Mouse (Mus musculus): Measurements from ENCODE around the gene Gm765. TPM values are rescaled to one million over a fixed set of nuclear protein-coding genes. Genes with fewer than 3 reads are reported as not detected.

The Gm765 gene
- polyA plus RNA-seq, 1 experiment from 2014 or later = 0.08 TPM

DNA sequence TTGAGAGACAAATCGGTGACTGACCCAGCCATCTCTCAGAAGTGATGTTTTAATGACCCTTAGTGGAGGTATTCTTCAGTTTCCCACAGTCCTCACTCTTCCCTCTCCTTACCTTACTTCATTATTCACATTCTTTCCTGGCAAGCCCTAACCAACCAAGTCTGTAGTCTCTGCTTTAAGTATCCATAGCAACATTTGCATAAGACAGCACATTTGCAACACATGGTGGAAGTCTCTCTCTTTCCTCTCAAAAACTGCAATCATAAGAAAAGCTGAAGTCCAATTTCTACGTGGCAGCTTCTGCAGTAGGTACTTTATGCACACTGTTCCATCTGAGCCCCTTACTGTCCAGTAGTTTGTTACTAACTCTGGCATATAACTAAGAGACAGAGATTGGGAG, 96.1 kb downstream of the Gm765 start:
- H3K27me3 ChIP-seq (ENCODE audit: control insufficient read depth, insufficient read depth, low read length) = no peaks in the 10 kb centered on the region
- no peak for ATAC-seq (ENCODE audit: low read depth)
- 83% methylated on average over 2 of the region's 2 CpGs for WGBS
- H3K36me3 ChIP-seq (ENCODE audit: control insufficient read depth, insufficient read depth, low read length) = no peaks in the 10 kb centered on the region
- no peak overlapping the region for H3K4me2 ChIP-seq (ENCODE audit: low read depth, low read length)
- no peak overlapping the region for H3K27ac ChIP-seq (ENCODE audit: low read depth, low read length)
- H3K9ac ChIP-seq (replicated peaks; ENCODE audit: low read depth, low read length) = no peak overlapping the region
- no peak overlapping the region for H3K4me3 ChIP-seq (ENCODE audit: low read depth, low read length)
- H3K4me1 ChIP-seq (ENCODE audit: control insufficient read depth, insufficient read depth, low read length) = 0 out of 2 replicates have a peak, but pooled peaks cover 4% of the 10 kb centered on the region
- no peaks in the 10 kb centered on the region for H3K9me3 ChIP-seq (ENCODE audit: control insufficient read depth, low read length)

DNA sequence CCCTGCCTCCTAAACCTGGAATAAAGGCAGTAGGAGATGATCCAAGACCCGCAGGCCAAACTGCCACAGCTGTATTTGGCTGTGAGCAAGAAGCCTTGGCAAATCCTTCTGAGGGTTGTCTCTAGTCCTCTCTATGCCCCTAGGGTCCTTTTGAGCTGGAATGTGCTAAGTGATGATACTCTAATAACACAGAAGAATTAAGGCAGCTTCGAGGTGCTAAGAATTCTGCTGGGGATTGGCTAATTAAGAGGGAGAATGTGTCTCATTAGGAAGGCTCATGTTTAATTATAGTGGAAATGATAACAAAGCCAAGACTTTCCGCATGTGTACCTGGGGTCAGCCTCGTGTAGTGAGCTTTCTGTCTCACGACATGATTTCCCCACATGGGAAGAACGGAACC, 99.4 kb downstream of the Gm765 start:
- Histone ChIP-seq H3K9me3 (ENCODE audit: control insufficient read depth, low read length) (no peaks in the 10 kb centered on the region), H3K27me3 (ENCODE audit: control insufficient read depth, insufficient read depth, low read length) (no peaks in the 10 kb centered on the region), H3K36me3 (ENCODE audit: control insufficient read depth, insufficient read depth, low read length) (no peaks in the 10 kb centered on the region), H3K4me3 (ENCODE audit: low read depth, low read length) (no peak overlapping the region), H3K4me1 (ENCODE audit: control insufficient read depth, insufficient read depth, low read length) (0 out of 2 replicates have a peak, but pooled peaks cover 4% of the 10 kb centered on the region), H3K9ac (replicated peaks; ENCODE audit: low read depth, low read length) (no peak overlapping the region), H3K27ac (ENCODE audit: low read depth, low read length) (no peak overlapping the region), H3K4me2 (ENCODE audit: low read depth, low read length) (no peak overlapping the region)
- no peak for ATAC-seq (ENCODE audit: low read depth)
- WGBS = 47% methylated on average over 6 of the region's 6 CpGs

DNA sequence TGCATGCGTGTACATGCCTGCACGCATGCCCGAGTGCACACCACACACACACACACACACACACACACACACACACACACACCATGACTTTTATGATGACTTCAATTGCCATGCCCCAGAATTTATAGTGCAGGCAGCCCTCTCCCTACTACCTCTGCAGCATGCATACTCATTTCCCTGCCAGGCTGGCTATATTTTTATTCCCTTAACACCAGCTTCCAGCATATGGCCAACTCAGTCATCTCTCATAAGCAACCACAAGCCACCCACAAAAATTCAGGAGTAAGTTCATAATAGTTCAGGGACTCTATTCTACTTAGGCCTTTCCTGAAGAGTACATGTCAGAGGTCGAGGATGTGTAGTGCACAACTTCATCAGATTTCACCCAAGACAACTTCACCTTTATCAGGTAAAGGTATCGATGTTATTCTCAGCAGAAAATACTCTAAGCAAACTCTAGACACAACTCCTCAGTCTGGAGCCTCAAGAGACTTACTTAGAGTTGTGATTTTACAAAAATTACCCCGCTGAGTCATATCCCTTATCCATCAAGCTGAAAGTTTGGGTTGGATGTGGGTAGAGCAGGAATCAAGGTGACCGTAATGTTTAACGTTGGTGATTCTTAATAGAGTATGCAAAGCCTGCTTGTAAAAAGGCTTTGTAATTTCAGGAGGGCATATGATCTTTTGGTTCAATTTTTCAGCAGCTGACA, 101.8 kb downstream of the Gm765 start:
- no peaks in the 10 kb centered on the region for H3K36me3 ChIP-seq (ENCODE audit: control insufficient read depth, insufficient read depth, low read length)
- no peak for ATAC-seq (ENCODE audit: low read depth)
- 0 out of 2 replicates have a peak, but pooled peaks cover 4% of the 10 kb centered on the region for H3K4me1 ChIP-seq (ENCODE audit: control insufficient read depth, insufficient read depth, low read length)
- no peak overlapping the region for H3K9ac ChIP-seq (replicated peaks; ENCODE audit: low read depth, low read length)
- no peak overlapping the region for H3K4me2 ChIP-seq (ENCODE audit: low read depth, low read length)
- H3K9me3 ChIP-seq (ENCODE audit: control insufficient read depth, low read length) = no peaks in the 10 kb centered on the region
- no peak overlapping the region for H3K27ac ChIP-seq (ENCODE audit: low read depth, low read length)
- 85% methylated on average over 8 of the region's 8 CpGs for WGBS
- H3K27me3 ChIP-seq (ENCODE audit: control insufficient read depth, insufficient read depth, low read length) = no peaks in the 10 kb centered on the region
- H3K4me3 ChIP-seq (ENCODE audit: low read depth, low read length) = no peak overlapping the region

DNA sequence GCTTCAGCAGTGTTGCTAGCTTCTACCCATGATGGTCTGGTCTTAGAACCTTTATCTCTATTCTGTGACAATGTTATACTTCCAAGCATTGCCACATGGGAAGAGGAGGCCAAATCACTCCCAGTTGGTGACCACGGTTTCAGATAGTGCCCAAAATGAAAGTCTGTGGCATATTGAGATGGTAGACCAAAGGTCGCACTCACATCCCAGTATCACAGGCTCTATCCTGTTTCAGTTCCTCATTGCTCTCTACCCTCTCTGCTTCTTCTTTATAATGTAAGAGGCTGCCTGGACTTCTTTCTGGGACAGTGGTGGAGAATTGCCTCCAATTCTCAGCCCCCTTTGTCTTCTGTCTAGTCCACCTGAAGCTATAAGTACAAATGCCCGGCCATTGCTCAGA, 108.5 kb downstream of the Gm765 start:
- no peak overlapping the region for H3K9ac ChIP-seq (replicated peaks; ENCODE audit: low read depth, low read length)
- H3K27ac ChIP-seq (ENCODE audit: low read depth, low read length) = no peak overlapping the region
- ATAC-seq (ENCODE audit: low read depth) = no peak
- H3K36me3 ChIP-seq (ENCODE audit: control insufficient read depth, insufficient read depth, low read length) = no peaks in the 10 kb centered on the region
- H3K27me3 ChIP-seq (ENCODE audit: control insufficient read depth, insufficient read depth, low read length) = no peaks in the 10 kb centered on the region
- no peak overlapping the region for H3K4me2 ChIP-seq (ENCODE audit: low read depth, low read length)
- no peaks in the 10 kb centered on the region for H3K4me1 ChIP-seq (ENCODE audit: control insufficient read depth, insufficient read depth, low read length)
- no peak overlapping the region for H3K4me3 ChIP-seq (ENCODE audit: low read depth, low read length)
- no peaks in the 10 kb centered on the region for H3K9me3 ChIP-seq (ENCODE audit: control insufficient read depth, low read length)
- WGBS = 98% methylated on average over 3 of the region's 3 CpGs

DNA sequence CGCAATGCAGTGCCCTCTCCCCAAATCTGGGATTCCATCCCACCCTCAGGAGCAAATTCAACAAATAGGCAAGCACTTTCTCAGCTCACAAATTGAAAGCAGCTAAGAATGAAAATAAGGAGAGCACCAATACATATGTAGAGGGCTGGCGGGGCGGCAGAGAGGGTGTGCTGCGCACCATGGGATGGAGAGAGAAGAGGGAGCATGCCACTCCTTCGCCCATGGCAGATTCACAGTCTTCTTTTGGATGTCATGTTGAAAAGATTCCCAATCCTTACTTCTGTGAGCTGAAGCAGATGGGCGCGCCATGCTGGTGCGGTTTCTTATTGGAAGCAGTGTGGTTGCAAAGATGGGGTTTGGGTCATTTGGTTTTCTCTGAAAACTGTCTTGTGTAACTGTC, 118.6 kb downstream of the Gm765 start:
- Histone ChIP-seq H3K27me3 (ENCODE audit: control insufficient read depth, insufficient read depth, low read length) (no peaks in the 10 kb centered on the region), H3K4me3 (ENCODE audit: low read depth, low read length) (no peak overlapping the region), H3K9me3 (ENCODE audit: control insufficient read depth, low read length) (no peaks in the 10 kb centered on the region), H3K4me2 (ENCODE audit: low read depth, low read length) (no peak overlapping the region), H3K9ac (replicated peaks; ENCODE audit: low read depth, low read length) (no peak overlapping the region), H3K27ac (ENCODE audit: low read depth, low read length) (no peak overlapping the region), H3K36me3 (ENCODE audit: control insufficient read depth, insufficient read depth, low read length) (no peaks in the 10 kb centered on the region), H3K4me1 (ENCODE audit: control insufficient read depth, insufficient read depth, low read length) (no peaks in the 10 kb centered on the region)
- 95% methylated on average over 8 of the region's 8 CpGs for WGBS
- no peak for ATAC-seq (ENCODE audit: low read depth)

DNA sequence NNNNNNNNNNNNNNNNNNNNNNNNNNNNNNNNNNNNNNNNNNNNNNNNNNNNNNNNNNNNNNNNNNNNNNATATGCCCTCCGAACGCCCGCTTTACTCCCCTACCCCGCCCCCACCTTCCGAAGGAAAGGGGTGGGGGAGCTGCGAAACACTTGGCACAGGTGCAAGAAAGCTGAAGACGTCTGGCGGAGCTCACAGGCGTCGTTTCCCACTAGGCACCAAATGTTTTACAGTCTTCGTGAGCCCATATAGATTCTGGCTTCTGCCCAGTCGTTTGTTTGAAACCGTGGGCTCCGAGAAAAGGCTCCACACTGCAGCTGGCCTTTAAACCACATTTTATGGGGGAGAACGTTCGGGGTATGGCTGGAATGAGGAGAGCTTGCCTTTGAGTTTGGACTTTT, 120.6 kb downstream of the Gm765 start:
- Histone ChIP-seq H3K4me3 (ENCODE audit: low read depth, low read length) (no peak overlapping the region), H3K27ac (ENCODE audit: low read depth, low read length) (no peak overlapping the region), H3K4me1 (ENCODE audit: control insufficient read depth, insufficient read depth, low read length) (no peaks in the 10 kb centered on the region), H3K9me3 (ENCODE audit: control insufficient read depth, low read length) (no peaks in the 10 kb centered on the region), H3K9ac (replicated peaks; ENCODE audit: low read depth, low read length) (no peak overlapping the region), H3K36me3 (ENCODE audit: control insufficient read depth, insufficient read depth, low read length) (no peaks in the 10 kb centered on the region), H3K27me3 (ENCODE audit: control insufficient read depth, insufficient read depth, low read length) (no peaks in the 10 kb centered on the region), H3K4me2 (ENCODE audit: low read depth, low read length) (no peak overlapping the region)
- no peak for ATAC-seq (ENCODE audit: low read depth)
- WGBS = 62% methylated on average over 16 of the region's 16 CpGs

DNA sequence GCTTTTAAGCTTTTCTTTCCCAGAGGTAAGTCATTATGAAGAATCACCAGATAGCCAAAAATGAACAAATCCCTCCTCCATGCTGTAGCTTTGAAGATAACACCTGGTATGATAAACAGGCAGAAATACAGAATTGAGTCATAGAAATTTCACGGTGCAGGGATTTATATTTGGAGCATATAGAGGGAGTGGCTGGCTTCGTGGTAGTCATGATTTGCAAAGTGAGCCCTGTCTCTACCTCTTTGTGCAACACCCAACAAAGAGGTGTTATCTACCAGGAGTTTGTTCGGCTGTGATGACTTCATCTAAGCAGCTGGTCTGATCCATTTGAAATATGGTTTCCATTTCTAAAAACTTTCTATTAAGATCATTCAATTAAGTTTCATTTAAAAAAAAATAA, 130.3 kb downstream of the Gm765 start:
- no peak overlapping the region for H3K9ac ChIP-seq (replicated peaks; ENCODE audit: low read depth, low read length)
- H3K4me3 ChIP-seq (ENCODE audit: low read depth, low read length) = no peak overlapping the region
- no peaks in the 10 kb centered on the region for H3K36me3 ChIP-seq (ENCODE audit: control insufficient read depth, insufficient read depth, low read length)
- ATAC-seq (ENCODE audit: low read depth) = no peak
- H3K27me3 ChIP-seq (ENCODE audit: control insufficient read depth, insufficient read depth, low read length) = no peaks in the 10 kb centered on the region
- H3K9me3 ChIP-seq (ENCODE audit: control insufficient read depth, low read length) = no peaks in the 10 kb centered on the region
- H3K27ac ChIP-seq (ENCODE audit: low read depth, low read length) = no peak overlapping the region
- no peak overlapping the region for H3K4me2 ChIP-seq (ENCODE audit: low read depth, low read length)
- WGBS = 85% methylated on average over 3 of the region's 3 CpGs
- H3K4me1 ChIP-seq (ENCODE audit: control insufficient read depth, insufficient read depth, low read length) = no peaks in the 10 kb centered on the region

DNA sequence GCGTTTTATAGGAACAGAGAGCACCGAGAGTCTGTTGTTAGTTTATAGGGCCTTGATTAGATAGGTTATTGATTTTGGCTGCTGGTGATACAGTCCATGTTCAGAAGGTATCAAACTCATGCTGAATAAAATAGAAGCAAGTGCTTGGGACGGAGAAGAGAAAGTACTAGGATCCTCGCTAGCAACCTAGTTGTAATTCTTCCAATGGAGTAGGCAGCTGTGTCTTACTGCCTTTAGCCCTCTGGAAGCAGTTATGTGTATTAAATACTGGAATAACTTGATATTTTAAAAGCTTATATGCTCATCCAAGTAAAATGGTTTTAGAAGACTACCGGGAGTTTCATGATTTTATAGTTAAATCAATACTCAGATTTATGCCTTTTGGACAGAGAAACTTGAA, 132.3 kb downstream of the Gm765 start:
- H3K9me3 ChIP-seq (ENCODE audit: control insufficient read depth, low read length) = no peaks in the 10 kb centered on the region
- no peak for ATAC-seq (ENCODE audit: low read depth)
- no peak overlapping the region for H3K27ac ChIP-seq (ENCODE audit: low read depth, low read length)
- no peak overlapping the region for H3K9ac ChIP-seq (replicated peaks; ENCODE audit: low read depth, low read length)
- WGBS = 74% methylated on average over 5 of the region's 5 CpGs
- no peaks in the 10 kb centered on the region for H3K4me1 ChIP-seq (ENCODE audit: control insufficient read depth, insufficient read depth, low read length)
- H3K4me3 ChIP-seq (ENCODE audit: low read depth, low read length) = no peak overlapping the region
- no peak overlapping the region for H3K4me2 ChIP-seq (ENCODE audit: low read depth, low read length)
- H3K36me3 ChIP-seq (ENCODE audit: control insufficient read depth, insufficient read depth, low read length) = no peaks in the 10 kb centered on the region
- no peaks in the 10 kb centered on the region for H3K27me3 ChIP-seq (ENCODE audit: control insufficient read depth, insufficient read depth, low read length)

DNA sequence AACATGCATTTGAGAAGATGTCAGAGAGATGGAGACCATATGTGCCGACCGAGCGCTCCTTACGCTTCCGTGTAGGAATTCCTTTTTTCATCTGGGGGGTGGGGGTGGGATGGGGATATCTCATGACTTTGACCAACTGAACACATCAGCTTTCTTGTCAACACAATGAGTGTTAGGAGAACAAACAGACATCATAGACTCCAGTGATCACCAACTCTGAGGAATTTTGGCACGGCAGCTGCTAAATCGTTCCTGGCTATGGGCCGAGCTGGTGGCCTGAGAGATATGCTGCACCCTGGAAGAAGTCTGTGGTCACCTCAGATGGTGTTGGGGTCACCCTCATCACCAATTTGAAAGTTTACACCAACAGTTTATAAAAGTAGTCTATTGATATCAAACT, 134.5 kb downstream of the Gm765 start:
- Histone ChIP-seq H3K4me2 (ENCODE audit: low read depth, low read length) (no peak overlapping the region), H3K27ac (ENCODE audit: low read depth, low read length) (no peak overlapping the region), H3K9ac (replicated peaks; ENCODE audit: low read depth, low read length) (no peak overlapping the region), H3K4me3 (ENCODE audit: low read depth, low read length) (no peak overlapping the region), H3K9me3 (ENCODE audit: control insufficient read depth, low read length) (no peaks in the 10 kb centered on the region), H3K27me3 (ENCODE audit: control insufficient read depth, insufficient read depth, low read length) (no peaks in the 10 kb centered on the region), H3K4me1 (ENCODE audit: control insufficient read depth, insufficient read depth, low read length) (no peaks in the 10 kb centered on the region), H3K36me3 (ENCODE audit: control insufficient read depth, insufficient read depth, low read length) (no peaks in the 10 kb centered on the region)
- 95% methylated on average over 8 of the region's 8 CpGs for WGBS
- ATAC-seq (ENCODE audit: low read depth) = no peak
